Mouse (Mus musculus) CH12.LX (cell line): ENCODE measurements around the gene Npcd. TPM values are rescaled to one million over a fixed set of nuclear protein-coding genes. Genes with fewer than 3 reads are reported as not detected.

Experiments used
- DNase-seq: peaks from one replicate; pipeline ENCODE4 v3.0.0-alpha.2; 2013; ENCODE audit errors: extremely low read depth
- H3K27ac ChIP-seq: 2 replicates; pipeline ENCODE4 v1.5.1; 2012; ENCODE audit warnings: low read depth, mild to moderate bottlenecking, control low read depth, moderate library complexity; ENCODE audit not compliant: insufficient read depth
- H3K27me3 ChIP-seq: replicated peaks from 2 replicates; pipeline ENCODE3; 2012; ENCODE audit warnings: inconsistent platforms
- H3K36me3 ChIP-seq, 2 experiments: replicated peaks in 1 of 2; 2 replicates each; pipeline versions ENCODE3 to v1.6.1; 2012; ENCODE audit warnings: inconsistent platforms in 1 of 2, low read length in 1 of 2, mild to moderate bottlenecking in 1 of 2, mixed read lengths in 1 of 2, moderate library complexity in 1 of 2; ENCODE audit not compliant: control insufficient read depth in 1 of 2, insufficient read depth in 1 of 2
- H3K4me1 ChIP-seq, 2 experiments: 2 replicates each; pipeline ENCODE4 v1.6.1; 2012; ENCODE audit warnings: inconsistent platforms in 1 of 2, moderate library complexity in 1 of 2; ENCODE audit not compliant: insufficient read depth in 2 of 2, control insufficient read depth in 1 of 2
- H3K4me2 ChIP-seq: 2 replicates; pipeline ENCODE4 v1.6.1; 2012; ENCODE audit warnings: low read depth, mild to moderate bottlenecking, control low read depth; ENCODE audit not compliant: poor library complexity, insufficient read depth, severe bottlenecking
- H3K4me3 ChIP-seq, 3 experiments: fragments of 150-350 bp in 1 of 3; sonication (generic) in 1 of 3; replicated peaks in 1 of 3; 2 replicates each; pipeline versions ENCODE3 to v1.5.1; 2011 to 2012; ENCODE audit warnings: low read depth in 2 of 3, low read length in 2 of 3, mild to moderate bottlenecking in 2 of 3, moderate library complexity in 2 of 3, control low read depth in 1 of 3, improper control_type of control experiment in 1 of 3, inconsistent platforms in 1 of 3, mixed read lengths in 1 of 3; ENCODE audit not compliant: poor library complexity in 1 of 3
- H3K79me2 ChIP-seq: replicated peaks from 2 replicates; pipeline ENCODE4 v1.6.1; 2012; ENCODE audit warnings: mild to moderate bottlenecking, moderate library complexity; ENCODE audit not compliant: control insufficient read depth, poor library complexity, insufficient read depth, severe bottlenecking; ENCODE audit errors: extremely low read depth
- H3K9ac ChIP-seq: 2 replicates; pipeline ENCODE4 v1.6.1; 2012; ENCODE audit warnings: low read depth, mild to moderate bottlenecking, control low read depth, moderate library complexity; ENCODE audit not compliant: insufficient read depth
- H3K9me3 ChIP-seq: replicated peaks from 2 replicates; pipeline ENCODE3; 2012; ENCODE audit warnings: low read length, inconsistent platforms, mixed read lengths
- BHLHE40 ChIP-seq: IDR thresholded peaks from 2 replicates; pipeline ENCODE4 v1.6.1; 2011; ENCODE audit warnings: mild to moderate bottlenecking, low read depth, low read length, improper control_type of control experiment
- CHD2 ChIP-seq: IDR thresholded peaks from 2 replicates; pipeline ENCODE4 v1.6.1; 2011; ENCODE audit warnings: low read length, improper control_type of control experiment
- ETS1 ChIP-seq: conservative IDR thresholded peaks from 2 replicates; pipeline ENCODE4 v1.6.1; 2012; ENCODE audit warnings: low read depth, mild to moderate bottlenecking, inconsistent platforms, low read length, improper control_type of control experiment, moderate library complexity
- GABPA ChIP-seq: IDR thresholded peaks from 2 replicates; pipeline ENCODE4 v1.6.1; 2012; ENCODE audit warnings: low read depth, low read length, improper control_type of control experiment, inconsistent platforms; ENCODE audit not compliant: insufficient replicate concordance
- HCFC1 ChIP-seq: IDR thresholded peaks from 2 replicates; pipeline ENCODE4 v1.6.1; 2012; ENCODE audit warnings: low read depth, mild to moderate bottlenecking, inconsistent platforms, low read length, improper control_type of control experiment
- IRF4 ChIP-seq: IDR thresholded peaks from 2 replicates; pipeline ENCODE4 v1.6.1; 2014; ENCODE audit warnings: low read depth, mild to moderate bottlenecking, inconsistent platforms, low read length, improper control_type of control experiment
- KAT2A ChIP-seq: IDR thresholded peaks from 2 replicates; pipeline ENCODE4 v1.6.1; 2012; ENCODE audit warnings: low read length, improper control_type of control experiment, inconsistent platforms; ENCODE audit not compliant: insufficient replicate concordance
- MAFK ChIP-seq: IDR thresholded peaks from 2 replicates; pipeline ENCODE4 v1.6.1; 2011; ENCODE audit warnings: low read length, improper control_type of control experiment; ENCODE audit not compliant: insufficient replicate concordance
- MAZ ChIP-seq: IDR thresholded peaks from 2 replicates; pipeline ENCODE4 v1.6.1; 2012; ENCODE audit warnings: low read depth, mild to moderate bottlenecking, inconsistent platforms, low read length, improper control_type of control experiment, moderate library complexity
- MEF2A ChIP-seq: IDR thresholded peaks from 2 replicates; pipeline ENCODE4 v1.6.1; 2014; ENCODE audit warnings: low read depth, mild to moderate bottlenecking, inconsistent platforms, low read length, improper control_type of control experiment, borderline replicate concordance
- MXI1 ChIP-seq: IDR thresholded peaks from 2 replicates; pipeline ENCODE4 v1.6.1; 2011; ENCODE audit warnings: mild to moderate bottlenecking, low read depth, low read length, improper control_type of control experiment
- MYC ChIP-seq: IDR thresholded peaks from 2 replicates; pipeline ENCODE4 v1.6.1; 2011; ENCODE audit warnings: low read depth, mild to moderate bottlenecking, improper control_type of control experiment, low read length
- NELFE ChIP-seq: IDR thresholded peaks from 2 replicates; pipeline ENCODE4 v1.6.1; 2011; ENCODE audit warnings: low read depth, low read length, improper control_type of control experiment
- NRF1 ChIP-seq: IDR thresholded peaks from 2 replicates; pipeline ENCODE4 v1.6.1; 2014; ENCODE audit warnings: low read depth, mild to moderate bottlenecking, inconsistent platforms, low read length, improper control_type of control experiment, moderate library complexity
- POLR2A ChIP-seq: IDR thresholded peaks from 2 replicates; pipeline ENCODE4 v1.6.1; 2011; ENCODE audit warnings: low read depth, mild to moderate bottlenecking, improper control_type of control experiment, low read length
- POLR2AphosphoS2 ChIP-seq: IDR thresholded peaks from 2 replicates; pipeline ENCODE4 v1.6.1; 2011; ENCODE audit warnings: low read depth, low read length, improper control_type of control experiment
- RCOR1 ChIP-seq: conservative IDR thresholded peaks from 2 replicates; pipeline ENCODE4 v1.6.1; 2012; ENCODE audit warnings: low read depth, mild to moderate bottlenecking, inconsistent platforms, low read length, improper control_type of control experiment
- SMC3 ChIP-seq: IDR thresholded peaks from 2 replicates; pipeline ENCODE4 v1.6.1; 2011; ENCODE audit warnings: low read depth, low read length, improper control_type of control experiment
- TBP ChIP-seq: conservative IDR thresholded peaks from 2 replicates; pipeline ENCODE4 v1.6.1; 2011; ENCODE audit warnings: low read depth, low read length, improper control_type of control experiment
- TCF12 ChIP-seq: IDR thresholded peaks from 2 replicates; pipeline ENCODE4 v1.6.1; 2014; ENCODE audit warnings: low read depth, mild to moderate bottlenecking, inconsistent platforms, low read length, improper control_type of control experiment
- UBTF ChIP-seq: IDR thresholded peaks from 2 replicates; pipeline ENCODE4 v1.6.1; 2012; ENCODE audit warnings: low read depth, mild to moderate bottlenecking, inconsistent platforms, low read length, improper control_type of control experiment, moderate library complexity
- ZC3H11A ChIP-seq: IDR thresholded peaks from 2 replicates; pipeline ENCODE4 v1.6.1; 2012; ENCODE audit warnings: low read depth, mild to moderate bottlenecking, inconsistent platforms, low read length, improper control_type of control experiment
- ZKSCAN1 ChIP-seq: IDR thresholded peaks from 2 replicates; pipeline ENCODE4 v1.6.1; 2012; ENCODE audit warnings: low read depth, inconsistent platforms, low read length, improper control_type of control experiment, borderline replicate concordance
- ZMIZ1 ChIP-seq: IDR thresholded peaks from 2 replicates; pipeline ENCODE4 v1.6.1; 2012; ENCODE audit warnings: low read depth, mild to moderate bottlenecking, inconsistent platforms, low read length, improper control_type of control experiment
- ZNF384 ChIP-seq: IDR thresholded peaks from 2 replicates; pipeline ENCODE4 v1.6.1; 2012; ENCODE audit warnings: low read depth, low read length, improper control_type of control experiment, inconsistent platforms
- dilution Hi-C: fragments of 300-500 bp; cut with MboI; formaldehyde crosslinking; loops from 2 replicates; pipeline ENCODE4 v1.14.3; 2020; ENCODE audit warnings: low sequenced_read_pairs; ENCODE audit not compliant: extremely low pct_unique_long_range_greater_than_20kb, extremely low pct_ligation_motif_present
- in situ Hi-C: fragments of 300-500 bp; cut with MboI; formaldehyde crosslinking; loops from 3 replicates; pipeline ENCODE4 v1.14.3; 2019; ENCODE audit warnings: low sequenced_read_pairs, low pct_ligation_motif_present, low pct_unique_long_range_greater_than_20kb, mixed read lengths
- polyA plus RNA-seq: library from polyadenylated mRNA; unstranded; fragments of >175 nt; gene quantifications from 2 replicates; pipeline ENCODE4 v1.2.1, GENCODE M21; 2012; ENCODE audit warnings: low read depth; ENCODE audit not compliant: insufficient read length
- total RNA-seq, 2 experiments: library from RNA; depleted of rRNA; stranded (reverse); fragments of 300-350 nt in 1 of 2; fragments of >200 nt in 1 of 2; gene quantifications; 2 replicates each; pipeline ENCODE4 v1.2.3; 2012 to 2014

The Npcd gene
- total and polyA plus RNA-seq, 3 experiments = 0.59 TPM; not detected in 2

DNA sequence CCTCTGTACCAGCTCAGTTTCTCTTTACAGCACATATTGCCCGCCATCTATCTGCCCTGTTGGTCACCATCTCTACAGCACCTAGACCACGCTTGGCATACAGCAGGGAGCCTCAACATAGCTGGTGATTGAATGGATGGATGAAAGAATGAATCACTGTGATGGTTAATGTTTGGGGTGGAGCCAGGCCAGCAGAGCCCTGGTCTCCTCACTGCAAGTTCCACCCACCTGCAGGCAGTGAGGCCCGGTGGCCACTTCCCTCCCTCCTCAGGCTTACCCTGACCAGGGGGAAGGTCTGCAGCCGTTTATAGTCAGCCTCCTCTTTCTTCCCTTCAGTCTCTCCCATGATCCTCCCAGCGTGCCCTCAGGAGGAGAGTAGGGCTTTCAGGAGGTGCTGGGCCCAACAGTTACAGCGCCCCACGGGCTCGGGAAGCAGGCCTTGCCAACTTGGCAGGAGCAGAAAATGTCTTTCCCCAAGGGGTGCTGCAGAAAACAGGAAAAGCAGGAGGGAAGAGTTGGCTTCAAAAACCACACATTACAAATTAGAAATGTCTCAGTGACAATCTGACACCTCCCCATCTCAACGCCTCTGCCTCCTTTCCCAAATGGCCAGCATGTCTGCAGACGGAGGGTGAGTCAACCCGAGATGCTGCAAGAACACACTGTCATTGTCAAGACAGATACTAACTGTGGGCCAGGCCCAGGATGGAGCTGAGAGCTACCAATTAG lies 69.3 kb downstream of the Npcd start:
- no peak overlapping the region for H3K4me3 ChIP-seq
- H3K27me3 ChIP-seq = no peaks in the 10 kb centered on the region
- H3K9me3 ChIP-seq = no peaks in the 10 kb centered on the region
- peaks cover 7 to 18% of the 10 kb centered on the region in 2 experiments; a peak in 3 of 4 replicates for H3K4me1 ChIP-seq
- in situ Hi-C loops (no loop called here), dilution Hi-C loops (no loop called here)
- peaks cover 7 to 52% of the 10 kb centered on the region in 2 experiments for H3K36me3 ChIP-seq
- DNase-seq = no peak
- no peak overlapping the region for H3K4me2 ChIP-seq
- H3K9ac ChIP-seq = no peak overlapping the region
- TF ChIP-seq POLR2AphosphoS2 = no peak
- TF ChIP-seq ETS1 = no peak
- no peak for TF ChIP-seq MAFK
- TF ChIP-seq POLR2A = no peak
- no peak for TF ChIP-seq NELFE
- TF ChIP-seq SMC3 = no peak
- no peak for TF ChIP-seq GABPA
- no peak for TF ChIP-seq MEF2A
- TF ChIP-seq KAT2A = no peak
- no peak for TF ChIP-seq MXI1
- TF ChIP-seq ZMIZ1 = no peak
- no peak for TF ChIP-seq BHLHE40
- TF ChIP-seq TBP = no peak
- no peak for TF ChIP-seq UBTF
- no peak for TF ChIP-seq TCF12
- TF ChIP-seq IRF4 = no peak
- no peak for TF ChIP-seq MYC
- no peak overlapping the region for H3K27ac ChIP-seq
- no peaks in the 10 kb centered on the region for H3K79me2 ChIP-seq

DNA sequence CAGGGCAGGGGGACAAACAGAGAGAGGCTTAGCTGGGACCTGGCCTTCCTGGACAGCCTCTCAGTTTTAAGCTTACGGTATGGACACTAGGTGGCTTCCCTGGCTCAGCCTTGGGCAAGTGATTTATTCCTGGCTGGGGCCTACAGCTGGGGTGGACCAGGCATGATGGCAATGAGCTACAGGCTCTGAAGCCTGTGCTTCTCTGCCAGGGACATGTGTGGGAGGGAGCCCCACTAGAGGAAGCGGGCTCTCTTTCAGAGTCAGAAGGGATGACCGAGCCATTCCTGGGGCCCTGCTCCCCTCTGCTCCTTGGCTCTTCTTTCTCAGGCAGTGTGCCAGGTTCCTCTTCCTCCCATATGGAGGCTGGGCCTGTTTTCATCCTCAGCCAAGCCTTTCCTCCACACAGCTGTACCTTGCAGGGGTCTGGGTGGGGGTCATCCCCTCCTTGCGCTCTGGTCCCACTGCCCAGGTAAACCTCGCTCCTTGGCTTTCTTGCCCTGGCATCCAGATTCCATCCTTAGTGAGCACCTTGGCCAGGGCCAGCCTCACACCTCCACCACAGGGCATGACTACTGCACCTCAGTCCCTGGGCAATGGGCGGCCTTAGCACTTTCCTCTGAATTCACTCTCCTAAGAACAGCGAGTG lies 70.3 kb downstream of the Npcd start:
- peaks cover 7 to 14% of the 10 kb centered on the region in 2 experiments; a peak in 3 of 4 replicates for H3K4me1 ChIP-seq
- no peak overlapping the region for H3K9ac ChIP-seq
- no peaks in the 10 kb centered on the region for H3K27me3 ChIP-seq
- H3K36me3 ChIP-seq = peaks cover 7 to 52% of the 10 kb centered on the region in 2 experiments
- no peak overlapping the region for H3K27ac ChIP-seq
- H3K4me2 ChIP-seq = no peak overlapping the region
- in situ Hi-C loops = no loop called here
- TF ChIP-seq NRF1 (no peak), TCF12 (no peak), MEF2A (no peak), UBTF (no peak), KAT2A (no peak), MAZ (no peak), NELFE (no peak), MAFK (no peak), TBP (no peak), RCOR1 (no peak), ZMIZ1 (no peak), BHLHE40 (no peak), ZKSCAN1 (no peak), ZC3H11A (no peak), CHD2 (no peak), HCFC1 (no peak), ZNF384 (no peak)
- TF ChIP-seq, all 38 proteins: peak for 0
- H3K4me3 ChIP-seq = no peak overlapping the region
- no peaks in the 10 kb centered on the region for H3K9me3 ChIP-seq
- no peaks in the 10 kb centered on the region for H3K79me2 ChIP-seq
- dilution Hi-C loops = no loop called here
- no peak for DNase-seq
